Mouse (Mus musculus) bone marrow, adult 2 months (tissue): Measurements from ENCODE around the gene Trpm3.

Experiments used
- CTCF ChIP-seq: fragments of 200-500 bp; IDR thresholded peaks from 2 replicates; pipeline ENCODE4 v1.5.1; 2011; ENCODE audit warnings: low read length, control low read depth; ENCODE audit not compliant: control insufficient read depth, insufficient read depth
- POLR2A ChIP-seq: fragments of 200-500 bp; IDR thresholded peaks from 2 replicates; pipeline ENCODE4 v1.6.1; 2011; ENCODE audit warnings: low read depth, mild to moderate bottlenecking, control low read depth, low read length, borderline replicate concordance; ENCODE audit not compliant: control insufficient read depth

DNA sequence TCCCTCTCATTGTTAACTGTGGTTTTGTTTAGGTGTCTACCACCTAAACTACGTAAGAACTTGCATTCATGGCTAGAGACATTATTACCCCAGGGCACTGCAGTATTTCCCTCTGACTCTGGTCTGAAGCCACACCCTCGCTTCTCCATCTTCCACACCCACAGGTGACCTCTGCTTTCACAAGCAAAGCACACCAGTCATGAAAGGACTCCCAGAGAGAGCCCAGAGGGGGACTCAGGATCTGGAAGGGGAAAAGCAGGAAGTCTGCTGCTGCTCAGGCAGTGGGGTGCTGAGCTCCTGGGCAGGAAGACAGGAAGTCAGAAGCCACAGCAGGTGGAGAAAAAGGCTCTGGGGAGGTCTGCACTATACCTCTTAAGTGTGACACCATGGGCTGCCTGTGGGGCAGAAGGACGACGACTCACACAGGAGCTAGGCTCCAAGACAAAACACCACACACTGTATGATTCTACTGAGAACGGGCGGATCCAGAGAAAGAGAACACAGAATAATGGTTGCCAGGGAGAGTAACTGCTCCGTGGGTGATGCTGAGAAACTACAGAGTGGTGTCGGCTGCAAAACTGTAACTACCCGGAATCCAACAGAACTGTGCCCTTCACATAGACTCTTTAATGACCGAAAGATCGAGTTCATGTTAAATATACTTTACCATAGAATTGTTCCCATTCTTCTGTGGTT is 898.1 kb downstream of the Trpm3 start:
- TF ChIP-seq CTCF (no peak), POLR2A (no peak)
